Mouse (Mus musculus) gastrocnemius, postnatal 4 days (tissue): ENCODE data around the gene Evc2. TPM values are rescaled to one million over a fixed set of nuclear protein-coding genes. Genes with fewer than 3 reads are reported as not detected.

Experiments
- DNase-seq, 2 experiments: peaks; one replicate each; pipeline ENCODE4 v3.0.0; 2021 to 2022; ENCODE audit warnings: low spot score in 2 of 2, mixed read lengths in 2 of 2
- long read RNA-seq, 2 experiments: library from polyadenylated mRNA; stranded (forward); transcript quantifications; one replicate each; pipeline ENCODE4 v2.0.0; 2021
- total RNA-seq, 2 experiments: library from RNA; stranded (reverse); gene quantifications; 2 replicates each; pipeline ENCODE4 v1.2.3; 2021

The Evc2 gene
- total RNA-seq = 10 to 100 TPM; 17.4 to 17.9 TPM
- long read RNA-seq, experiment 1, full-length matches to known transcripts = 9 of 37 reads
- long read RNA-seq, experiment 1, partial matches to known transcripts = 6 of 37 reads
- long read RNA-seq, experiment 1, other reads (novel, unspliced or antisense) = 22 of 37 reads
- long read RNA-seq, experiment 2, full-length matches to known transcripts = 16 of 39 reads
- long read RNA-seq, experiment 2, partial matches to known transcripts = 4 of 39 reads
- long read RNA-seq, experiment 2, other reads (novel, unspliced or antisense) = 19 of 39 reads

- peak; percentile 73 to 84 for DNase-seq
Measured at GRCm38 (mm10) chr5:37338288-37338687, at the start of gene Evc2. Gene Evc2 (plus strand): TSS chr5:37338499.

GRCm38 (mm10) chr5:37289236-37289635 is 49.1 kb upstream of the Evc2 start:
- DNase-seq = no peak

- DNase-seq = no peak
Measured at GRCm38 (mm10) chr5:37290983-37291382, 47.3 kb upstream of the Evc2 start.

- DNase-seq = no peak
Measured at GRCm38 (mm10) chr5:37296717-37297116, 41.6 kb upstream of the Evc2 start.

GRCm38 (mm10) chr5:37298370-37298769 is 39.9 kb upstream of the Evc2 start:
- no peak for DNase-seq

- DNase-seq = no peak
Measured at GRCm38 (mm10) chr5:37310026-37310425, 28.3 kb upstream of the Evc2 start.

- DNase-seq = no peak
Measured at GRCm38 (mm10) chr5:37312980-37313722, 25.1 kb upstream of the Evc2 start.

GRCm38 (mm10) chr5:37318715-37319114 is 19.6 kb upstream of the Evc2 start:
- no peak for DNase-seq

- no peak for DNase-seq
Measured at GRCm38 (mm10) chr5:37320174-37320573, 18.1 kb upstream of the Evc2 start.

- no peak for DNase-seq
Measured at GRCm38 (mm10) chr5:37320761-37321160, 17.5 kb upstream of the Evc2 start.

GRCm38 (mm10) chr5:37326675-37327074 is 11.6 kb upstream of the Evc2 start:
- no peak for DNase-seq

- no peak for DNase-seq
Measured at GRCm38 (mm10) chr5:37330449-37331132, 7.7 kb upstream of the Evc2 start.

- DNase-seq = no peak
Measured at GRCm38 (mm10) chr5:37331133-37331505, 7.2 kb upstream of the Evc2 start.

- no peak for DNase-seq
Measured at GRCm38 (mm10) chr5:37332066-37332465, 6.2 kb upstream of the Evc2 start.

- DNase-seq = no peak
Measured at GRCm38 (mm10) chr5:37335061-37335460, 3.2 kb upstream of the Evc2 start.

- peak; percentile 71 to 85 for DNase-seq
Measured at GRCm38 (mm10) chr5:37336485-37337105, 1.7 kb upstream of the Evc2 start, which contains the start of gene Evc. Gene Evc (minus strand): TSS chr5:37336894.

- DNase-seq = no peak
Measured at GRCm38 (mm10) chr5:37337696-37338095, 603 bp upstream of the Evc2 start.

GRCm38 (mm10) chr5:37343962-37344361 is 5.7 kb downstream of the Evc2 start:
- DNase-seq = no peak

GRCm38 (mm10) chr5:37351791-37352190 is 13.5 kb downstream of the Evc2 start:
- no peak for DNase-seq

- peak in 1 of 2 experiments; percentile 41 for DNase-seq
Measured at GRCm38 (mm10) chr5:37354385-37354784, 16.1 kb downstream of the Evc2 start.

- no peak for DNase-seq
Measured at GRCm38 (mm10) chr5:37356027-37356426, 17.7 kb downstream of the Evc2 start.

- no peak for DNase-seq
Measured at GRCm38 (mm10) chr5:37362618-37363017, 24.3 kb downstream of the Evc2 start.
